Mouse (Mus musculus) forebrain, embryonic 13.5 days (tissue): ENCODE measurements around the gene Atp8b3. TPM values are rescaled to one million over a fixed set of nuclear protein-coding genes. Genes with fewer than 3 reads are reported as not detected.
A peak's percentile ranks its signal among the peaks of the same experiment; 100 is the strongest.

ENCODE experiments used
- ATAC-seq: fragments of 200-750 bp; cut with Nextera tagmentation; 2 replicates; pipeline ENCODE4 v1.8.0; 2017
- H3K27ac ChIP-seq: fragments of 300-500 bp; sonication (generic); 2 replicates; pipeline ENCODE4 v1.5.1; 2015; ENCODE audit warnings: inconsistent platforms, mild to moderate bottlenecking, moderate library complexity
- H3K27me3 ChIP-seq: fragments of 300-500 bp; sonication (generic); 2 replicates; pipeline ENCODE4 v1.6.1; 2015; ENCODE audit warnings: mild to moderate bottlenecking, inconsistent platforms
- H3K36me3 ChIP-seq: fragments of 300-500 bp; sonication (generic); 2 replicates; pipeline ENCODE4 v1.6.1; 2015; ENCODE audit warnings: mild to moderate bottlenecking, inconsistent platforms; ENCODE audit not compliant: poor library complexity, severe bottlenecking
- H3K4me1 ChIP-seq: fragments of 300-500 bp; sonication (generic); 2 replicates; pipeline ENCODE4 v1.6.1; 2015; ENCODE audit warnings: inconsistent platforms
- H3K4me2 ChIP-seq: fragments of 300-500 bp; sonication (generic); 2 replicates; pipeline ENCODE4 v1.6.1; 2015; ENCODE audit warnings: inconsistent platforms, mild to moderate bottlenecking, moderate library complexity
- H3K4me3 ChIP-seq: fragments of 300-500 bp; sonication (generic); 2 replicates; pipeline ENCODE4 v1.5.1; 2015; ENCODE audit warnings: mild to moderate bottlenecking, inconsistent platforms
- H3K9ac ChIP-seq: fragments of 300-500 bp; sonication (generic); 2 replicates; pipeline ENCODE4 v1.6.1; 2015; ENCODE audit warnings: mild to moderate bottlenecking, inconsistent platforms
- H3K9me3 ChIP-seq: fragments of 300-500 bp; sonication (generic); replicated peaks from 2 replicates; pipeline ENCODE4 v1.6.1; 2016; ENCODE audit warnings: inconsistent platforms
- WGBS: fragments of 180-500 bp; shearing (Covaris S2); methylation state at CpG from one replicate; pipeline ENCODE4 v1.1.7; 2015; 5-methylcytosine and 5-hydroxymethylcytosine counted together
- polyA plus RNA-seq: library from polyadenylated mRNA; unstranded; fragments of >200 nt; fragmentation: Nextera tagmentation; extraction: Ambion mirVana; gene quantifications from 2 replicates; pipeline ENCODE4 v1.2.1, GENCODE M21; 2015

Gene Atp8b3
- polyA plus RNA-seq, 1 experiment from 2014 or later: 0.36 TPM

DNA sequence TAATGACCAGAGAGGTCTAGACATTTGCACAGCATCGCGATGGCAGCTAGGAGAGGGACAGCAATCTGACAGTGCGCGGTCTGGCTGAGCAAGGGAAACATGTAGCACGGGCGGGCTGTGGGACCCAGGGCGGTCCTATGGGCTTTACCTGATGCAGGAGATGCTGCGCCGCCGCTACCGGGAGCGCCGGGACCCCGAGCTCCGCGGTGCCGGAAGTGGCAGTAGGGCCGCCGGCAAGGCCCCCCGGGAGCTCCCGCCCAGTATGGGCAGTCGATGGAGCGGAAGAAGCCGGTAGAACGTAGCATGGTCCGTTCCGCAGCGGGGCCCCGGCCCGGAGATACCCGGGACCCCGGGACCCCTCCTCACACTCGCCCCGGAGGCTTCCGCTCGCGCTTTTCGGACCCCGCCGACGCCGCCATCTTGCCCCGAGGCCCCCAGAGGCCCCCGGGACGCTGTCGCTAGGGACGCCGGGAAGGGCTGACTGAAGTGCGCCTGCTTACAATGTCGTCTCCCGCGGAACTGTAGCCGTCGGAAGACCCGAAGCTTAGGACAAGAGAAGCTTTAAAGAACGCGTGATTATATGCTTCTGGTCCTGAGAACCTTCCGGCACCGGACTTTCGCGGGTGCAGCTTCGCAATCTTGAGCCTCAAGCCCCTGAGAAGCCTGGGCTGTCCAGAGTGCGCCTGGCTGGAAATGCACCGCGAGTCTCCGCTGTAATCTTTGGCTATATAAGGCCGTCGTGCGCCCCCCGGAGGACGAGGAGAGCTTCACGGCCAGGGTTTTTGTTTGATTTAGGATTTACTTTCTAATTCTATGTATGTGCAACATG lies 22.4 kb upstream of the Atp8b3 start, which contains the start of gene Rexo1:
TSS of gene Rexo1 (minus strand) at position 445 of the 829 bp plus-strand sequence.
- H3K9ac ChIP-seq: peak within 1 kb of the TSS; percentile 95
- WGBS: under 1% methylated on average over 72 of the region's 72 CpGs
- peak within 1 kb of the TSS; percentile 93 for H3K4me2 ChIP-seq
- H3K27me3 ChIP-seq: no peaks in the 10 kb centered on the region
- peak within 1 kb of the TSS; percentile 90 for H3K27ac ChIP-seq
- ATAC-seq: peak; percentile 86
- H3K9me3 ChIP-seq: no peaks in the 10 kb centered on the region
- H3K4me3 ChIP-seq: peak within 1 kb of the TSS; percentile 99
- H3K4me1 ChIP-seq: peaks cover 42% of the 10 kb centered on the region
- H3K36me3 ChIP-seq: 0 out of 2 replicates have a peak, but pooled peaks cover 5% of the 10 kb centered on the region

- Histone ChIP-seq H3K36me3 (0 out of 2 replicates have a peak, but pooled peaks cover 1% of the 10 kb centered on the region), H3K4me1 (peaks cover 37% of the 10 kb centered on the region), H3K9me3 (no peaks in the 10 kb centered on the region), H3K4me2 (peak overlapping the region; percentile 93), H3K9ac (peak overlapping the region; percentile 95), H3K27ac (no peak overlapping the region), H3K4me3 (peak overlapping the region; percentile 99), H3K27me3 (no peaks in the 10 kb centered on the region)
- ATAC-seq: no peak
- under 1% methylated on average over 13 of the region's 13 CpGs for WGBS
Observed at GRCm38 (mm10) chr10:80560621-80561020, 21.7 kb upstream of the Atp8b3 start.

DNA sequence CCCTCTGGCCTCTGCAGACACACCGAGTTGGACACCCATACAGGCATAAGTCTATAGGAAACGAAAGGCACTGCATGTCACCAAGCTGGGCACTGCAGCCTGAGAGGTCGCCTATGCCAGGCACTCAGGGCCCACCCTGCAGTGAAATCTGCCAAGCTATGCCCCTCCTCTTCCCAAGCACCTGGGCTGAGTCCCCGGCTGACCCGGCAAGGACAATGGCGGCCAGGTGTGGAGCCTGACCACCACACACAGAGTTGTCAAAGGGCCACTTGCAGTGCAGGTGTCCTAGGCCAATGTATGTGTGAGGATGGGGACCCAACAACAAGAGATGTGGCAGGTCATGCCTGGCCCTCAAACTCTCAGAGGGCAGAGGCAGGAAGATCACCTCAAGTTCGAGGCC lies 20.5 kb upstream of the Atp8b3 start:
- Histone ChIP-seq H3K4me3 (no peak overlapping the region), H3K9me3 (no peaks in the 10 kb centered on the region), H3K27me3 (no peaks in the 10 kb centered on the region), H3K4me2 (0 out of 2 replicates have a peak overlapping the region, but pooled peaks have one; percentile 9), H3K27ac (no peak overlapping the region), H3K4me1 (peaks cover 37% of the 10 kb centered on the region), H3K36me3 (no peaks in the 10 kb centered on the region), H3K9ac (no peak overlapping the region)
- ATAC-seq: no peak
- WGBS: 90% methylated on average over 7 of the region's 7 CpGs

- Histone ChIP-seq H3K27ac (no peak overlapping the region), H3K27me3 (no peaks in the 10 kb centered on the region), H3K4me1 (peaks cover 33% of the 10 kb centered on the region), H3K9me3 (no peaks in the 10 kb centered on the region), H3K36me3 (no peaks in the 10 kb centered on the region), H3K4me2 (no peak overlapping the region), H3K4me3 (no peak overlapping the region), H3K9ac (no peak overlapping the region)
- no peak for ATAC-seq
- WGBS: 35% methylated on average over 5 of the region's 5 CpGs
Observed at GRCm38 (mm10) chr10:80557346-80557965, 18.5 kb upstream of the Atp8b3 start.

DNA sequence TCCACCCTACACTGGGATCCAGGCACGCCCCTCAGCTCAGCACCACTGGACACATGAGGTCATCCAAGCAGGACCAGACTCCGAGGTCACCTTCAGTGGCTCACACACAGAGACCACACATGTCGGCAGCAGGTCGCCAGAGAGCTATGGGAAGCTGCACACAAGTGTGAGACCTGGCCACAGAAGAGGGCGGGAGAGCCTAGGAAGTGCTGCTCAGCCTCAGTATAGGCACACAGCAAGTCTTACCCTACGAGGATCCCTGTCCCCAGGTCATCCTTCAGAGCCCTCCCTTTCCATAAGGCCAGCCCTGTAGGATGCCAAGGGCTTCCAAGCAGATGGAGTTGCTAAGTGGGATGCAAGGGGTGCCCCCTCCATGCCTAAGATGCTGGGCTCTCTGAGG lies 15.1 kb upstream of the Atp8b3 start:
- Histone ChIP-seq H3K27ac (no peak overlapping the region), H3K4me2 (no peak overlapping the region), H3K27me3 (no peaks in the 10 kb centered on the region), H3K9me3 (no peaks in the 10 kb centered on the region), H3K4me1 (peaks cover 12% of the 10 kb centered on the region), H3K9ac (no peak overlapping the region), H3K4me3 (no peak overlapping the region), H3K36me3 (peaks cover 17% of the 10 kb centered on the region)
- 89% methylated on average over 6 of the region's 6 CpGs for WGBS
- ATAC-seq: no peak

- ATAC-seq: no peak
- H3K27ac ChIP-seq: no peak overlapping the region
- no peaks in the 10 kb centered on the region for H3K9me3 ChIP-seq
- no peaks in the 10 kb centered on the region for H3K27me3 ChIP-seq
- H3K4me1 ChIP-seq: peaks cover 11% of the 10 kb centered on the region
- H3K4me2 ChIP-seq: no peak overlapping the region
- no peak overlapping the region for H3K4me3 ChIP-seq
- 92% methylated on average over 8 of the region's 8 CpGs for WGBS
- peaks cover 21% of the 10 kb centered on the region for H3K36me3 ChIP-seq
- H3K9ac ChIP-seq: no peak overlapping the region
Observed at GRCm38 (mm10) chr10:80553575-80553974, 14.7 kb upstream of the Atp8b3 start.

GRCm38 (mm10) chr10:80552364-80552763 lies 13.4 kb upstream of the Atp8b3 start:
- Histone ChIP-seq H3K27me3 (no peaks in the 10 kb centered on the region), H3K27ac (no peak overlapping the region), H3K4me3 (no peak overlapping the region), H3K9ac (no peak overlapping the region), H3K9me3 (no peaks in the 10 kb centered on the region), H3K4me2 (no peak overlapping the region), H3K36me3 (peaks cover 33% of the 10 kb centered on the region), H3K4me1 (peaks cover under 1% of the 10 kb centered on the region; the same call in 1 of the 2 replicates)
- WGBS: 62% methylated on average over 9 of the region's 9 CpGs
- ATAC-seq: no peak

- Histone ChIP-seq H3K4me3 (no peak overlapping the region), H3K36me3 (peaks cover 64% of the 10 kb centered on the region), H3K4me1 (no peaks in the 10 kb centered on the region), H3K27me3 (no peaks in the 10 kb centered on the region), H3K4me2 (no peak overlapping the region), H3K9me3 (no peaks in the 10 kb centered on the region), H3K9ac (no peak overlapping the region), H3K27ac (no peak overlapping the region)
- no peak for ATAC-seq
- 93% methylated on average over 21 of the region's 21 CpGs for WGBS
Observed at GRCm38 (mm10) chr10:80549279-80549678, 10.4 kb upstream of the Atp8b3 start.

- H3K9ac ChIP-seq: no peak overlapping the region
- no peaks in the 10 kb centered on the region for H3K27me3 ChIP-seq
- peaks cover 72% of the 10 kb centered on the region for H3K36me3 ChIP-seq
- H3K4me2 ChIP-seq: no peak overlapping the region
- H3K4me1 ChIP-seq: no peaks in the 10 kb centered on the region
- no peak overlapping the region for H3K4me3 ChIP-seq
- no peaks in the 10 kb centered on the region for H3K9me3 ChIP-seq
- peak; percentile 57 for ATAC-seq
- H3K27ac ChIP-seq: no peak overlapping the region
- WGBS: 79% methylated on average over 10 of the region's 10 CpGs
Observed at GRCm38 (mm10) chr10:80548428-80549006, 9.6 kb upstream of the Atp8b3 start.

- Histone ChIP-seq H3K4me1 (no peaks in the 10 kb centered on the region), H3K36me3 (peaks cover 81% of the 10 kb centered on the region), H3K9ac (no peak overlapping the region), H3K27me3 (no peaks in the 10 kb centered on the region), H3K4me3 (no peak overlapping the region), H3K27ac (no peak overlapping the region), H3K9me3 (no peaks in the 10 kb centered on the region), H3K4me2 (no peak overlapping the region)
- ATAC-seq: no peak
- WGBS: 92% methylated on average over 15 of the region's 15 CpGs
Observed at GRCm38 (mm10) chr10:80547539-80547938, 8.6 kb upstream of the Atp8b3 start.

DNA sequence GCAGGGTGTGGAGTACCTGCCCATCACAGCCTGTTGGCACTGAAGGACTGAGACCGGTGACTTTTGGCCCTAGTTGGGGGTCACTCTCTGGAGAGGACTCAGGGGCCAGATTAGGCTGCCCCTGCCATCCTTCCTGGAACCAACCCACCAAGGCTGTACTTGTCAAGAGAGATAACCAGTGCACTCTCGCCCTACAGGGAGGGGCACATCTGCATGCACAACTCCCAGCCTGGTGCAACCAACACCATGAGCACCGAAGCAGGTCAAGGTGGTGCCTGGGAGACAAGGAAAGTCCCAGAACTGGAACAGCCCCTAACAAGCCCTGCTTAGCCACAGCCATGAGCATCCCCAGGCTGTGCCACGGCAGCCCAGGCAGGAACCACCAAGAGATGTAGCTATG lies 8.0 kb upstream of the Atp8b3 start:
- Histone ChIP-seq H3K9ac (no peak overlapping the region), H3K4me1 (no peaks in the 10 kb centered on the region), H3K9me3 (no peaks in the 10 kb centered on the region), H3K27ac (no peak overlapping the region), H3K4me3 (no peak overlapping the region), H3K4me2 (no peak overlapping the region), H3K27me3 (no peaks in the 10 kb centered on the region), H3K36me3 (peaks cover 87% of the 10 kb centered on the region)
- no peak for ATAC-seq
- 98% methylated on average over 4 of the region's 4 CpGs for WGBS

GRCm38 (mm10) chr10:80545590-80545989 lies 6.7 kb upstream of the Atp8b3 start:
- Histone ChIP-seq H3K36me3 (peaks cover 98% of the 10 kb centered on the region), H3K4me1 (no peaks in the 10 kb centered on the region), H3K4me3 (no peak overlapping the region), H3K27ac (no peak overlapping the region), H3K9me3 (no peaks in the 10 kb centered on the region), H3K9ac (no peak overlapping the region), H3K27me3 (no peaks in the 10 kb centered on the region), H3K4me2 (no peak overlapping the region)
- WGBS: 94% methylated on average over 8 of the region's 8 CpGs
- ATAC-seq: no peak
